Mouse (Mus musculus): Measurements from ENCODE around the gene Ssu2. TPM values are rescaled to one million over a fixed set of nuclear protein-coding genes. Genes with fewer than 3 reads are reported as not detected.

The Ssu2 gene
- total RNA-seq, 2 experiments from 2014 or later: not detected

- ATAC-seq (ENCODE audit: poor library complexity, severe bottlenecking): no peak
Measured at GRCm38 (mm10) chr6:112359341-112359740, 28.5 kb downstream of the Ssu2 start.

- ATAC-seq (ENCODE audit: poor library complexity, severe bottlenecking): no peak
Measured at GRCm38 (mm10) chr6:112350452-112350851, 37.4 kb downstream of the Ssu2 start.

GRCm38 (mm10) chr6:112339016-112339415, 48.8 kb downstream of the Ssu2 start:
- no peak for ATAC-seq (ENCODE audit: poor library complexity, severe bottlenecking)

GRCm38 (mm10) chr6:112337667-112338066, 50.2 kb downstream of the Ssu2 start:
- no peak for ATAC-seq (ENCODE audit: poor library complexity, severe bottlenecking)

- ATAC-seq (ENCODE audit: poor library complexity, severe bottlenecking): no peak
Measured at GRCm38 (mm10) chr6:112333930-112334329, 53.9 kb downstream of the Ssu2 start.

GRCm38 (mm10) chr6:112331223-112331598, 56.6 kb downstream of the Ssu2 start:
- ATAC-seq (ENCODE audit: poor library complexity, severe bottlenecking): no peak

- no peak for ATAC-seq (ENCODE audit: poor library complexity, severe bottlenecking)
Measured at GRCm38 (mm10) chr6:112330520-112331222, 57.2 kb downstream of the Ssu2 start.

- ATAC-seq (ENCODE audit: poor library complexity, severe bottlenecking): no peak
Measured at GRCm38 (mm10) chr6:112327793-112328192, 60.0 kb downstream of the Ssu2 start.

GRCm38 (mm10) chr6:112325213-112325612, 62.6 kb downstream of the Ssu2 start:
- ATAC-seq (ENCODE audit: poor library complexity, severe bottlenecking): no peak

DNA sequence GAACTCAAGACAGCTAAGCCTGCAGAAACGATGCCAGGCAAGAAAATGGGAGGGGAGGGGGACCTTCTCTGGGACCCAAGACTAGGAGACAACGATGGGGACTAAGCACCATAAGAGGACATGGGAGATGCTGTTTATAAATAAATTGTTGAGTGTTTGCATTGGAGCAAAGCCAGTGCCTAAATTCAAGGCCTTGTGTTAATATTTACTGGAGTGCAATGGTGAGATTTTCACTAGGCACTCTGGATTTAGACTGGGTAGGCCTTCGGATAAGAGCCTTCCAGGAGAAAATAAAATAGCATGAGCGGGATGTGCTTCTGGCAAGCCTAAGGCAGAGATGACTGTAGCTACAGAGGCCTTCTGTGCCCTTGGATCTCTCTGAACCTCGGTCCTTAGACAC, 64.9 kb downstream of the Ssu2 start:
- ATAC-seq (ENCODE audit: poor library complexity, severe bottlenecking): no peak

DNA sequence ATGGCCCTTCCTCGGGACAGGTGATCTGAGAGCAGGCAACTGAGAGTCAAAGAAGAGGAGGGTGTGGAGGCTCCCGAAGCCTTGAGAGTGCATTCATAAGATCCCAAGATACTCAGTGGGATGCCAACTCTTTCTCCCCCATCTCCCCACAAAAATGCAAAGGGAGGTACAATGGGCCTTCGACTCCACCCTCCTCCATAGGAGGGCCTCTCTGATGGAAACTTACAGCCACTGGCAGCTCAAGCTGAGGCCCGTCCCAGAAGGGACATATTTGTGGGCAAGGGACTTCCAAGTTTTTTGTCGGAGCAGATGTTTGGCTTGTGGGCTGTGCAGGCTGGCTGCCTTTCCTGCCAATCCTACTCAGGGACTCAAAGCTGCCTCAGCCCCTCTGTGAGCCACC, 67.1 kb downstream of the Ssu2 start:
- ATAC-seq (ENCODE audit: poor library complexity, severe bottlenecking): no peak

GRCm38 (mm10) chr6:112319449-112319848, 68.4 kb downstream of the Ssu2 start:
- ATAC-seq (ENCODE audit: poor library complexity, severe bottlenecking): no peak

GRCm38 (mm10) chr6:112311385-112311784, 76.4 kb downstream of the Ssu2 start:
- no peak for ATAC-seq (ENCODE audit: poor library complexity, severe bottlenecking)

GRCm38 (mm10) chr6:112309330-112309938, 78.4 kb downstream of the Ssu2 start:
- ATAC-seq (ENCODE audit: poor library complexity, severe bottlenecking): no peak

Other genes starting within 250 kb of the Ssu2 start
- 0.27 TPM in 1 of 2 replicates, not detected in the other for gene Lmcd1, start 114.3 kb downstream of the Ssu2 start, total RNA-seq (2015)
- 0.11 and 0.20 TPM in 2 replicates for gene Lmcd1, start 114.3 kb downstream of the Ssu2 start, total RNA-seq (2017)
- not detected in 2 replicates for gene Cav3, start 71.5 kb upstream of the Ssu2 start, total RNA-seq (2015)
- gene Cav3, start 71.5 kb upstream of the Ssu2 start, total RNA-seq (2017): not detected in 2 replicates
- not detected in 2 replicates for gene Oxtr, start 101.9 kb upstream of the Ssu2 start, total RNA-seq (2015)
- 0.15 TPM in 1 of 2 replicates, not detected in the other for gene Oxtr, start 101.9 kb upstream of the Ssu2 start, total RNA-seq (2017)